Mouse (Mus musculus) E14TG2a.4 (cell line): Measurements from ENCODE around the gene Plaa.

Experiments
- H3K27me3 ChIP-seq: 2 replicates; pipeline ENCODE4 v1.6.1; 2014; ENCODE audit warnings: low read length, control low read depth; ENCODE audit not compliant: insufficient read depth
- H3K36me3 ChIP-seq: 2 replicates; pipeline ENCODE4 v1.6.1; 2014; ENCODE audit warnings: low read length, control low read depth; ENCODE audit not compliant: insufficient read depth
- H3K4me1 ChIP-seq: replicated peaks from 2 replicates; pipeline ENCODE4 v1.6.1; 2014; ENCODE audit warnings: low read depth, low read length, control low read depth
- H3K4me3 ChIP-seq: replicated peaks from 2 replicates; pipeline ENCODE4 v1.5.1; 2014; ENCODE audit warnings: mild to moderate bottlenecking, low read length
- H3K9me3 ChIP-seq: 2 replicates; pipeline ENCODE4 v1.6.1; 2014; ENCODE audit warnings: low read length, control low read depth
- CTCF ChIP-seq: conservative IDR thresholded peaks from 2 replicates; pipeline ENCODE4 v1.5.1; 2014; ENCODE audit warnings: low read length
- NANOG ChIP-seq: IDR thresholded peaks from 2 replicates; pipeline ENCODE4 v1.6.1; 2014; ENCODE audit warnings: borderline replicate concordance, low read length, mixed read lengths
- POU5F1 ChIP-seq: IDR thresholded peaks from 2 replicates; pipeline ENCODE4 v1.6.1; 2014; ENCODE audit warnings: low read length, borderline replicate concordance

Gene Plaa

DNA sequence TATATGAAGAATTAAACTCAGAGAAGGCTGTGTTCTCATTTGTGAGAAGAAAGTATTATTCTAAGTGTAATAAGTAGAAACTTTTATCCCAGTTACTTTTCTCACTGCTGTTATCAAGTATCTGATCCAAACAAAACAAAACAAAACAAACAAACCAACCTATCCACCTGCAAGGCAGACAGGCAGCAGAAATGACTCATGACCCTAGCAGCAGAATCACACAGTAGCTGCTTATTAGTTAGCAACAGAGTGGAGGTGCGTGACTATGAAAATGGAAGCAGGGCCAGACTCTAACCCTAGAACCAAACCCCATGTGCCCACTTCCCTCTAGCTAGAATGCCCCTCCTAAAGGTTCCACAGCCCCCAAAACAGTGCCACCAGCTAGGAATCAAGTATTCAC, 73.6 kb downstream of the Plaa start:
- Histone ChIP-seq H3K9me3 (no peaks in the 10 kb centered on the region), H3K4me3 (no peak overlapping the region), H3K4me1 (no peaks in the 10 kb centered on the region; the same call in 1 of the 2 replicates), H3K27me3 (no peaks in the 10 kb centered on the region), H3K36me3 (0 out of 2 replicates have a peak, but pooled peaks cover 11% of the 10 kb centered on the region)
- TF ChIP-seq NANOG (no peak), CTCF (no peak), POU5F1 (no peak)

GRCm38 (mm10) chr4:94523321-94523720, 79.7 kb downstream of the Plaa start:
- H3K9me3 ChIP-seq, result no peaks in the 10 kb centered on the region
- no peaks in the 10 kb centered on the region for H3K27me3 ChIP-seq
- H3K36me3 ChIP-seq, result 0 out of 2 replicates have a peak, but pooled peaks cover 5% of the 10 kb centered on the region
- no peaks in the 10 kb centered on the region; the same call in 1 of the 2 replicates for H3K4me1 ChIP-seq
- no peak overlapping the region for H3K4me3 ChIP-seq
- TF ChIP-seq CTCF, result no peak
- TF ChIP-seq NANOG, result no peak
- no peak for TF ChIP-seq POU5F1

GRCm38 (mm10) chr4:94517631-94518030, 85.4 kb downstream of the Plaa start:
- Histone ChIP-seq H3K4me3 (no peak overlapping the region), H3K9me3 (peaks cover 8% of the 10 kb centered on the region), H3K36me3 (peaks cover 20% of the 10 kb centered on the region), H3K4me1 (no peaks in the 10 kb centered on the region), H3K27me3 (no peaks in the 10 kb centered on the region)
- no peak for TF ChIP-seq NANOG
- TF ChIP-seq CTCF, result peak; percentile 68
- no peak for TF ChIP-seq POU5F1
